Mouse (Mus musculus): Measurements from ENCODE around the gene Trim14.

DNA sequence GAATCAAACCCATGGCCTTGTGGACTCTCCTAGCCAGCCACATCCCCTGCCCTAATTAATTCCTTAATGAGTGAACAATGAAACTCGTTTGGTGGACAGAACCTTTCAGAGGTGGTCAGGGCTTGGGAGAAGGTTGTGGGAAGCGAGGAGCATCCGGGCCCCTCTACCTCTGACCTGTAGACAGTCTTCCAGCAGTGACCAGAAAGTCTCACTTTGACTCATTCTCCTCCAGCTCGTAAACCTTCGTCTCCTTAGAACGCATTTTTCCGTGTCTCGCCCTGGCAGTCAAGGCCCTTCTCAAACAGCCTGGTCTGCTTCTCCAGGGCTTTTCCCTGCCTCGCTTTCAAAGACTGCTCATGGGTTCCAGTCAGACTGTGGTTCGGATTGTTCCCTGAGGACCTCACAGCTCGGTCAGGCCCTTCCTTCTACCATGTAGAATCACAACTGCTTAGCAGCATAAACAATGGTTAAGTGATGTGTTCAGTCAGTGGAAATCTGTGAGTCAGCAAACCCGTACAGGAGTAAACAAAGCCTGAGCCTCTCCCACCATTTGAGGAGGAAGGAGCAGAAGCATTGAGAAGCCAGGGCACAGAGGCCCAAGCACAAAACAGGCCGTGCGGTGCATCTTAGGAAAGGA is 24.2 kb upstream of the Trim14 start:
- TF ChIP-seq ZC3H11A (IDR thresholded peaks at IDR 0.05; ENCODE audit: borderline replicate concordance, low read depth, low read length) (no peak), CHD2 (IDR thresholded peaks at IDR 0.05; ENCODE audit: low read depth, low read length) (no peak)
